9 mouse cellular contexts compared by ENCODE assay signal in genomic region chr8:126660658-126661316, GRCm38 (mm10).
DNase-seq lines count a peak whose midpoint lies in the region; ATAC-seq lines count a peak whose summit lies in the region.
"Had no signal": no experiment of that assay in that cellular context is flagged by ENCODE, and none has a peak within 500 bp of the region (broad histone marks: within the 10 kb centered on the region; RNA-seq: fewer than 3 reads in every experiment).

No protein-coding gene starts in this region.

- H3K9ac ChIP-seq in kidney, embryonic 14.5 days (ENCODE audit: low read depth, low read length), result no peak overlapping the region
- H3K9ac ChIP-seq in hindbrain, embryonic 15.5 days, result no peak overlapping the region
- peak overlapping the region; percentile 62 for H3K9ac ChIP-seq in lung, embryonic 16.5 days (ENCODE audit: low read length)

- no peak overlapping the region for H3K4me3 ChIP-seq in kidney, embryonic 14.5 days (ENCODE audit: low read length)
- H3K4me3 ChIP-seq in embryonic facial prominence, embryonic 10.5 days, result peak overlapping the region; percentile 25
- H3K4me3 ChIP-seq in hindbrain, embryonic 15.5 days, result no peak overlapping the region
- H3K4me3 ChIP-seq in lung, embryonic 16.5 days (ENCODE audit: low read length), result peak overlapping the region; percentile 17

- peak overlapping the region; percentile 34 for H3K4me2 ChIP-seq in kidney, embryonic 14.5 days (replicated peaks; ENCODE audit: low read depth, low read length)
- H3K4me2 ChIP-seq in hindbrain, embryonic 15.5 days, result peak overlapping the region; percentile 36
- H3K4me2 ChIP-seq in lung, embryonic 16.5 days (ENCODE audit: low read depth, low read length), result peak overlapping the region; percentile 56

- DNase-seq in kidney, adult 11 months, result no peak
- DNase-seq in embryonic facial prominence, embryonic 10.5 days (ENCODE audit: low spot score), result peak; percentile 51
- no peak for DNase-seq in c-Kit-positive CD71-positive TER-119-positive erythroid progenitor cells, embryonic 14.5 days (ENCODE audit: low spot score)
- no peak for DNase-seq in spleen, postnatal 4 days (ENCODE audit: low spot score in 2 of 2)
- DNase-seq in cerebellum, adult 8-10 months, result no peak

- ATAC-seq in kidney, embryonic 14.5 days (ENCODE audit: low FRiP score, low TSS enrichment), result peak; percentile 32
- ATAC-seq in hindbrain, embryonic 15.5 days (ENCODE audit: low FRiP score, low read depth), result no peak
- ATAC-seq in lung, embryonic 16.5 days (ENCODE audit: low read depth), result peak; percentile 58

- peaks cover 58% of the 10 kb centered on the region for H3K4me1 ChIP-seq in kidney, embryonic 14.5 days (ENCODE audit: control insufficient read depth, insufficient read depth, low read length)
- H3K4me1 ChIP-seq in embryonic facial prominence, embryonic 10.5 days, result peaks cover 85% of the 10 kb centered on the region
- H3K4me1 ChIP-seq in hindbrain, embryonic 15.5 days (replicated peaks), result peaks cover 66% of the 10 kb centered on the region
- H3K4me1 ChIP-seq in lung, embryonic 16.5 days (replicated peaks; ENCODE audit: control insufficient read depth, insufficient read depth, low read length), result peaks cover 61% of the 10 kb centered on the region

- 2% methylated on average over 9 of the region's 12 CpGs for WGBS in kidney, embryonic 14.5 days
- WGBS in embryonic facial prominence, embryonic 10.5 days, result 33% methylated on average over 12 of the region's 12 CpGs
- WGBS in hindbrain, embryonic 15.5 days, result 12% methylated on average over 11 of the region's 12 CpGs
- WGBS in lung, embryonic 16.5 days, result 2% methylated on average over 8 of the region's 12 CpGs

- H3K36me3 ChIP-seq in kidney, embryonic 14.5 days (ENCODE audit: control insufficient read depth, insufficient read depth, low read length), result no peaks in the 10 kb centered on the region
- no peaks in the 10 kb centered on the region for H3K36me3 ChIP-seq in embryonic facial prominence, embryonic 10.5 days (replicated peaks)
- no peaks in the 10 kb centered on the region for H3K36me3 ChIP-seq in hindbrain, embryonic 15.5 days
- no peaks in the 10 kb centered on the region for H3K36me3 ChIP-seq in lung, embryonic 16.5 days (ENCODE audit: control insufficient read depth, insufficient read depth, low read length)

- peak overlapping the region; percentile 90 for H3K27ac ChIP-seq in kidney, embryonic 14.5 days (ENCODE audit: low read depth, low read length)
- peak overlapping the region; percentile 90 for H3K27ac ChIP-seq in embryonic facial prominence, embryonic 10.5 days (replicated peaks)
- H3K27ac ChIP-seq in hindbrain, embryonic 15.5 days (replicated peaks), result peak overlapping the region; percentile 84
- H3K27ac ChIP-seq in lung, embryonic 16.5 days (ENCODE audit: low read length), result peak overlapping the region; percentile 98
- H3K27ac ChIP-seq: macrophage had no signal

- no peaks in the 10 kb centered on the region for H3K27me3 ChIP-seq in kidney, embryonic 14.5 days (ENCODE audit: control insufficient read depth, insufficient read depth, low read length)
- H3K27me3 ChIP-seq in embryonic facial prominence, embryonic 10.5 days (replicated peaks; ENCODE audit: low read depth, poor library complexity, severe bottlenecking), result no peaks in the 10 kb centered on the region
- no peaks in the 10 kb centered on the region for H3K27me3 ChIP-seq in hindbrain, embryonic 15.5 days
- no peaks in the 10 kb centered on the region for H3K27me3 ChIP-seq in lung, embryonic 16.5 days (ENCODE audit: control insufficient read depth, insufficient read depth, low read depth, low read length)

- H3K9me3 ChIP-seq in kidney, embryonic 14.5 days (ENCODE audit: control insufficient read depth, low read length), result no peaks in the 10 kb centered on the region
- no peaks in the 10 kb centered on the region for H3K9me3 ChIP-seq in embryonic facial prominence, embryonic 10.5 days
- H3K9me3 ChIP-seq in hindbrain, embryonic 15.5 days, result no peaks in the 10 kb centered on the region
- no peaks in the 10 kb centered on the region for H3K9me3 ChIP-seq in lung, embryonic 16.5 days (ENCODE audit: control insufficient read depth, low read length)

Comparison
In these comparisons a context has a peak if more than half of its experiments do, and no peak if none do; other contexts are left out.
1. H3K4me3 ChIP-seq: peak in embryonic facial prominence, embryonic 10.5 days (single experiment) and lung, embryonic 16.5 days (single experiment); none in kidney, embryonic 14.5 days (single experiment) and hindbrain, embryonic 15.5 days (single experiment).
2. Peak in every context shown above with its lines, with median percentiles within 50 percentile points of each other: H3K27ac ChIP-seq and H3K4me2 ChIP-seq.